Mouse (Mus musculus) CH12.LX (cell line): ENCODE results near the gene Oxct1.

ENCODE experiments used
- CTCF ChIP-seq, 2 experiments: IDR thresholded peaks in 1 of 2; conservative IDR thresholded peaks in 1 of 2; 2 replicates each; pipeline ENCODE4 v1.5.1; 2011 to 2012; ENCODE audit warnings: low read depth in 2 of 2, low read length in 2 of 2, improper control_type of control experiment in 1 of 2, inconsistent platforms in 1 of 2, mild to moderate bottlenecking in 1 of 2, moderate library complexity in 1 of 2
- EP300 ChIP-seq: IDR thresholded peaks from 2 replicates; pipeline ENCODE4 v1.6.1; 2011; ENCODE audit warnings: low read length, improper control_type of control experiment
- MAFK ChIP-seq: IDR thresholded peaks from 2 replicates; pipeline ENCODE4 v1.6.1; 2011; ENCODE audit warnings: low read length, improper control_type of control experiment; ENCODE audit not compliant: insufficient replicate concordance
- NRF1 ChIP-seq: IDR thresholded peaks from 2 replicates; pipeline ENCODE4 v1.6.1; 2014; ENCODE audit warnings: low read depth, mild to moderate bottlenecking, inconsistent platforms, low read length, improper control_type of control experiment, moderate library complexity
- POLR2A ChIP-seq: IDR thresholded peaks from 2 replicates; pipeline ENCODE4 v1.6.1; 2011; ENCODE audit warnings: low read depth, mild to moderate bottlenecking, improper control_type of control experiment, low read length
- POLR2AphosphoS2 ChIP-seq: IDR thresholded peaks from 2 replicates; pipeline ENCODE4 v1.6.1; 2011; ENCODE audit warnings: low read depth, low read length, improper control_type of control experiment
- TCF12 ChIP-seq: IDR thresholded peaks from 2 replicates; pipeline ENCODE4 v1.6.1; 2014; ENCODE audit warnings: low read depth, mild to moderate bottlenecking, inconsistent platforms, low read length, improper control_type of control experiment

GRCm38 (mm10) chr15:3994852-3995447 lies 31.2 kb upstream of the Oxct1 start:
- TF ChIP-seq EP300 = no peak
- no peak for TF ChIP-seq POLR2A
- TF ChIP-seq TCF12 = no peak
- no peak for TF ChIP-seq NRF1
- no peak for TF ChIP-seq MAFK
- TF ChIP-seq CTCF (conservative IDR thresholded peaks at IDR 0.05 in 1 of 2, IDR thresholded peaks at IDR 0.05 in 1 of 2; ENCODE audit: low read depth in 2 of 2, low read length in 2 of 2) = no peak
- TF ChIP-seq POLR2AphosphoS2 = no peak
